Mouse (Mus musculus) brain, embryonic 14.5 days (tissue): ENCODE data around the gene Zfp11.

Experiments used
- CTCF ChIP-seq: fragments of 200-500 bp; IDR thresholded peaks from 2 replicates; pipeline ENCODE4 v1.5.1; 2012; ENCODE audit warnings: inconsistent platforms, mild to moderate bottlenecking, moderate library complexity, borderline replicate concordance; ENCODE audit not compliant: insufficient read depth, insufficient read length; ENCODE audit errors: extremely low read depth
- POLR2A ChIP-seq: fragments of 200-500 bp; IDR thresholded peaks from 2 replicates; pipeline ENCODE4 v1.6.1; 2012; ENCODE audit warnings: mild to moderate bottlenecking, inconsistent platforms, borderline replicate concordance; ENCODE audit not compliant: poor library complexity, insufficient read depth, insufficient read length, severe bottlenecking; ENCODE audit errors: extremely low read depth

DNA sequence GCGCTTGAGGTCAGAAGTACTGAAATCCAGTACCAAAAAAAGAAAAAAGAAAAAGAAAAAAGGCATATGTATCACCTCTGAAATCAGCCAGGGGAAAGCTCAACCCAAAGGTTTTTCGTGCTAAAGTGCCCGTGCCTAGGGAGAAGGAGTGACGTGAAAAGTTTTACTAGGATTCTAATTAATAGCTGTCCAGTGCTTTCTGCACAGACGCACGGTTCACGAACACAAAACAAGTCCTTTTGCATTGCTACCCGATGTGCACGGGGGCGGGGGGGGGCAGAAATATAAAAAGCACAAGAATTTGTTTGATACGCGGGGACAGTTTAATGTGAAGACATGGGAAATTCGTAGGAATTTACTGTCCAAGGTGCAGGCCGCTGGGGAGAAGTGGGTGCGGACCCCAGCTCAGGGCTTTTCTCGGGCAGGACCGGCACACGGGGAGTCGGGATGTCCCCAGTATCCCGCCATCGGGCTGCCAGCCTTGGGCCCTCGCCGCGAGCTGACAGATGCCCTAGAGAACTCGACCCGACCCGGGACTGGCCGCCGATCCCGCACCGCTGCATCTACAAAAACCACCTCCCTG lies 355 bp downstream of the Zfp11 start:
- no peak for TF ChIP-seq CTCF
- TF ChIP-seq POLR2A: peak; percentile 79; the same call in 1 of the 2 replicates
